Mouse (Mus musculus): ENCODE data around the gene Slc30a9. TPM values are rescaled to one million over a fixed set of nuclear protein-coding genes. Genes with fewer than 3 reads are reported as not detected.
A peak's percentile ranks its signal among the peaks of the same experiment; 100 is the strongest.

Gene Slc30a9
- 104 and 106 TPM in 2 replicates for polyA plus RNA-seq (2014; fragmentation: Nextera tagmentation; extraction: Ambion mirVana)

DNA sequence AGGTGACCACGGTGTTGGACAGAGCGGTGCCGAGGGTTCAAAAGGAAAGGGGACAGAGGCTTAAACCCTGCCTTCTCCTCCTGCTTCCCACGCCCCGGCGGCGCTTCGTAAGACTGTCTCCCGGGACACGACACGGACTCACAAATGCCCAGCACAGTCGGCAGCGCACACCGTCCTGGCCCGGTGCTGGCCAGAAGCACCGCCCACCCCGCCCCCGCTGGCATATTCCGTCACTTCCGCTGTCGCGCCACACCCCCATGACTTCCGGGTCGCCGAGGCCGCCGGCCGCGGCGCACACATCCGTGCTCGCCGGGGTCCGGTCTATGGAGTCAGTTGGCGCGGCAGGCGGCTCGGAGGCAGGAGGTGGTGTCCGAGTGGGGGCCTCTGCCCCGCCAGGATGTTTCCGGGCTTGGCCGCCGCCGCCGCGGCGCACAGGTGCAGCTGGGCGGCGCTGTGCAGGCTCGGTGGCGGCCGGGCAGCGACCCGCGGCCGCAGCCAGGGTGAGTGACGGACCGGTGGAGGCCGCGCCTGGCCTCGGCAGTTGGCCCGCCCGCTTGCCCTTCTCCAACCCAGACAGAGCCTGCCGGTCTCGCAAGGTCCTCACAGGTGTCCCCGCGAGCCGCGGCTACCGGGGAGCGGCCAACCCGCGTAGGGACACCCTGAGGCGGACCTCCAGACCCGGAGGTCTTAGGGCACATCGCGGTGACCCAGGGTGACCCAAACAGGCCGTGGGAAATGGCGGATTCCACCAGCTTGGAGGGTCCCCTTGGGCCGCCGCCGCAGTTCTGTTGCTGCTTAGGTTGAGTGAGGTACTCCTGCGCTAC is at the start of gene Slc30a9:
Gene Slc30a9, plus strand, starts transcription at position 258 of the 824 bp plus-strand sequence.
- peak; percentile 91 for DNase-seq (ENCODE audit: low spot score)
- H3K9ac ChIP-seq (ENCODE audit: low read depth, low read length): peak within 1 kb of the TSS; percentile 91
- peak; percentile 99 for ATAC-seq (ENCODE audit: low read depth)
- H3K27ac ChIP-seq (replicated peaks; ENCODE audit: low read depth, low read length): peak within 1 kb of the TSS; percentile 68
- no peaks in the 10 kb centered on the region for H3K9me3 ChIP-seq (ENCODE audit: control insufficient read depth, low read length)
- peak within 1 kb of the TSS; percentile 66 for H3K4me2 ChIP-seq (ENCODE audit: low read depth, low read length)
- under 1% methylated on average over 42 of the region's 83 CpGs for WGBS
- H3K4me1 ChIP-seq (ENCODE audit: control insufficient read depth, insufficient read depth, low read length): 0 out of 2 replicates have a peak, but pooled peaks cover 7% of the 10 kb centered on the region
- H3K4me3 ChIP-seq (ENCODE audit: low read depth, low read length): peak within 1 kb of the TSS; percentile 97
- H3K27me3 ChIP-seq (replicated peaks; ENCODE audit: control insufficient read depth, insufficient read depth, low read length): no peaks in the 10 kb centered on the region
- H3K36me3 ChIP-seq (ENCODE audit: control insufficient read depth, insufficient read depth, low read length): 0 out of 2 replicates have a peak, but pooled peaks cover 5% of the 10 kb centered on the region

DNA sequence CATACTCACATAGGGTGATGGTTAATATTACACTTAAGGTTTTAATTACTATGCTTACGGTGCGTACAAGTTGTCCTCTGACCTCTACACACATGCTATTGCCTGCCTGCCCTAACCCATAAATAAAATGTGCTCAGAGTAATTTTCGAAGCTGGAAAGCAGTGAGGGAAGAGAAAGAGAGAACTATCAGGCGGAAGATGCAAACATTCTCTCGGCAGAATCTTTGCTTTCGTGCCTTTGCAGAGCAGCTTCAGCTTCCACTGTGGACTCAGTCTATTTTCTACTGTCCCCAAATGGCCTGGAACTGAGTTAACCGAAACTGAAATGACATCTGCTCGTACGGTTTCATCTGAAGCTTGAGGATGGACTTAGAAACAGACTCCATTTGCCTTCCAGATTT is 48.3 kb upstream of the Slc30a9 start:
- WGBS: 76% methylated on average over 9 of the region's 9 CpGs
- no peak for ATAC-seq (ENCODE audit: low read depth)

DNA sequence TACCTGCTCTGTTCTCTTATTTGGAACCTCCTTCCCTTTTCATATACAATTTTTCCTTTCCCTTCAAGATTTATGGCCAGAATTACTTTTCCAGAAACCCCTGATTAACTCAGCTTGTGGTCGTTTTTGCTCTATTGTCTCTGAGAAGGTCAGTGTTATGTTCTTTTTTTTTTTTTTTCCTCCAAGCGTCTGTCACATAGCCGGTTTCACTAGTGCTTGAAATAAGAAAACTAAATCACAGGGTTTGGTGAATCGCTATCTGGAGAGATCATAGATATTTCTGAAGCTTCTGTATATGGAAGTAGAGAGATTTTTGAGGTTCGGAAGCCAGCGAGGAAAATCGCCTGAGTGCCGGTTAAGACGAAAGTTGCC is 46.6 kb upstream of the Slc30a9 start:
- 0% methylated on average over 9 of the region's 9 CpGs for WGBS
- DNase-seq (ENCODE audit: low spot score) (no peak), ATAC-seq (ENCODE audit: low read depth) (peak; percentile 7; the same call in 1 of the 2 replicates)
- Histone ChIP-seq H3K4me3 (ENCODE audit: low read depth, low read length) (peak overlapping the region; percentile 94), H3K27me3 (replicated peaks; ENCODE audit: control insufficient read depth, insufficient read depth, low read length) (no peaks in the 10 kb centered on the region), H3K36me3 (ENCODE audit: control insufficient read depth, insufficient read depth, low read length) (peaks cover 23% of the 10 kb centered on the region), H3K4me1 (ENCODE audit: control insufficient read depth, insufficient read depth, low read length) (peaks cover 5% of the 10 kb centered on the region), H3K9ac (ENCODE audit: low read depth, low read length) (peak overlapping the region; percentile 61), H3K27ac (replicated peaks; ENCODE audit: low read depth, low read length) (peak overlapping the region; percentile 55), H3K4me2 (ENCODE audit: low read depth, low read length) (peak overlapping the region; percentile 78), H3K9me3 (ENCODE audit: control insufficient read depth, low read length) (no peaks in the 10 kb centered on the region)

More for the DNA sequence above, 48.3 kb upstream of the Slc30a9 start:
- Histone ChIP-seq H3K9ac (ENCODE audit: low read depth, low read length) (no peak overlapping the region), H3K27ac (replicated peaks; ENCODE audit: low read depth, low read length) (no peak overlapping the region), H3K4me3 (ENCODE audit: low read depth, low read length) (no peak overlapping the region), H3K4me1 (ENCODE audit: control insufficient read depth, insufficient read depth, low read length) (peaks cover 5% of the 10 kb centered on the region), H3K4me2 (ENCODE audit: low read depth, low read length) (no peak overlapping the region), H3K36me3 (ENCODE audit: control insufficient read depth, insufficient read depth, low read length) (peaks cover 7% of the 10 kb centered on the region; the same call in 1 of the 2 replicates), H3K27me3 (replicated peaks; ENCODE audit: control insufficient read depth, insufficient read depth, low read length) (no peaks in the 10 kb centered on the region), H3K9me3 (ENCODE audit: control insufficient read depth, low read length) (no peaks in the 10 kb centered on the region)
- no peak for DNase-seq (ENCODE audit: low spot score)

DNA sequence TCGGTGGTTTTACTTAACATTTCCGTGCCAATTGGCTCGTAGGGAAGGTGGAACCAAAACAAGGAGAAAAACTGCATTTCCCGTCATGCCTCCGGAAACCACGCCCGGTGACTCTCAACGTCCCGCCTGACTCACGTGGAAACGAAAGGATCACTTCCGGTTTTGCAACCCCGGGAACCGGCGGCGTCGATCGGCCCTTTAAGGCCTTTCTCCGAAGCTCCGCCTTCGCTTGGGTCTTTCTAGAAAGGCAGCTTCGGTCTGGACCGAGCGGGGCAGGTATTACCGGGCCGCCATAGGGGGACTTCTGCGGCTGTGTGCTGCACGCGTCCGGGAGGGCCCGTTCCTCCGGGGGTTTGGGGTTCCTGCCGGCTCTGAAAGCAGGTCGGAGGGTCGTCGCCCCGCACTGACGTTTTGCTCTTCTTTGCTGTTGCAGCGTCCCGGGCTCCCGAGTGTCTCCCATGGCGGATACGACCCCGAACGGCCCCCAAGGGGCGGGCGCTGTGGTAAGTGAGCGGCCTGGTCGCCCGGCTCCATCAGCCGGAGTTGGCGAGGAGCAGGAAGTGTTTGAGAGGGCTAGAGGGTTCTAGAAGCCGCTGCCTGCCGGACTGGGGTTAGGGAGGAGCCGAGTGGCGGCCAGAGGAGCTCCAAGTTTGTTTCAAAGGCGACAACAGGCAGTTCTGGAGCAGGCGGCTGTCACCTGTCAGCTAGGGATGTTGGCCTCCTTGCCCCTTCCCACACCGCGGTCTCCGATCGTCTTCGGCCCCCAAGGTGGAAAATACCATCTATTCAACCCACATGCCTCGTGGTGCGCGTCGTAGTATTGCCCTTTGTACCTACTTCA is 46.0 kb upstream of the Slc30a9 start, which contains the start of gene Tmem33:
Gene Tmem33, plus strand, starts transcription at position 35 of the 841 bp plus-strand sequence.
- Histone ChIP-seq H3K27ac (replicated peaks; ENCODE audit: low read depth, low read length) (peak within 1 kb of the TSS; percentile 93), H3K27me3 (replicated peaks; ENCODE audit: control insufficient read depth, insufficient read depth, low read length) (no peaks in the 10 kb centered on the region), H3K4me2 (ENCODE audit: low read depth, low read length) (peak within 1 kb of the TSS; percentile 78), H3K9ac (ENCODE audit: low read depth, low read length) (peak within 1 kb of the TSS; percentile 88), H3K36me3 (ENCODE audit: control insufficient read depth, insufficient read depth, low read length) (peaks cover 29% of the 10 kb centered on the region), H3K9me3 (ENCODE audit: control insufficient read depth, low read length) (no peaks in the 10 kb centered on the region), H3K4me1 (ENCODE audit: control insufficient read depth, insufficient read depth, low read length) (peaks cover 5% of the 10 kb centered on the region), H3K4me3 (ENCODE audit: low read depth, low read length) (peak within 1 kb of the TSS; percentile 94)
- DNase-seq (ENCODE audit: low spot score): peak; percentile 98
- WGBS: under 1% methylated on average over 55 of the region's 67 CpGs
- ATAC-seq (ENCODE audit: low read depth): peak; percentile 95

DNA sequence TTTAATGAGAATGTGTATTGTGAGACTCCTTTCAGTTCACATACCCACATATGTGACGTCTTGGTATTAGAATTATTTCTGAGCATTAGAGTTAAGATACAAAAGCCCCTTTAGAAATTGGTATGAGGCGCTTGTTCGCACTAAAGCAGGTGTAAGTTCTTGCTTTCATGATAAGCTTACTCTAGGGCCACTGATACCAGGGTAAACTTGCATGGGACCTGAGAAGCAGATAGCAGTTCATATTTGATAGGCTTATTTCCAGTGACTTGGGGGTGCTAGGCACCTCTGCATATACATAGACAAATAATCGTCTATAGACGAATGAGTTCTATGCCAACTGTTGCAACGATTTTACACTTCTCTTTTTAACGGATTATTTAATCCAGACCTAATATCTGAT is 43.8 kb upstream of the Slc30a9 start:
- DNase-seq (ENCODE audit: low spot score): no peak
- Histone ChIP-seq H3K36me3 (ENCODE audit: control insufficient read depth, insufficient read depth, low read length) (peaks cover 51% of the 10 kb centered on the region), H3K27me3 (replicated peaks; ENCODE audit: control insufficient read depth, insufficient read depth, low read length) (no peaks in the 10 kb centered on the region), H3K9me3 (ENCODE audit: control insufficient read depth, low read length) (no peaks in the 10 kb centered on the region), H3K4me1 (ENCODE audit: control insufficient read depth, insufficient read depth, low read length) (peaks cover 5% of the 10 kb centered on the region), H3K27ac (replicated peaks; ENCODE audit: low read depth, low read length) (no peak overlapping the region), H3K9ac (ENCODE audit: low read depth, low read length) (no peak overlapping the region), H3K4me2 (ENCODE audit: low read depth, low read length) (no peak overlapping the region), H3K4me3 (ENCODE audit: low read depth, low read length) (no peak overlapping the region)
- no peak for ATAC-seq (ENCODE audit: low read depth)
- 92% methylated on average over 7 of the region's 7 CpGs for WGBS

DNA sequence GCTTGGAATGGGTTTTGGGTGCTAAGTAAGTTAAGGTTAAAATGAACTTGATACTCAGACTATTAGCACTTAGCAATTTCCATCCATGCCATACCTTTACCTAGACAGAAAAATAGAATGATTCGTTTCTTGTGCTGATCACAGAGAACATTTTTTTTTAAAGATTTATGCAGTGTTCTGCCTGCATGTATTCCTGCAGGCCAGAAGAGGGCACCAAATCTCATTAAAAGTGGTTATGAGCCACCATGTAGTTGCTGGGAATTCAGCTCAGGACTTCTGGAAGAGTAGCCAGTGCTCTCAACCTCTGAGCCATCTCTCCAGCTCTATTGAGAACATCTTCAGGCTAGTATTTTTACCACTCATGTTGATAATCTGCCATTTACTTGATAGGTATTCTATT is 40.6 kb upstream of the Slc30a9 start:
- Histone ChIP-seq H3K36me3 (ENCODE audit: control insufficient read depth, insufficient read depth, low read length) (peaks cover 66% of the 10 kb centered on the region), H3K4me2 (ENCODE audit: low read depth, low read length) (no peak overlapping the region), H3K9me3 (ENCODE audit: control insufficient read depth, low read length) (no peaks in the 10 kb centered on the region), H3K27ac (replicated peaks; ENCODE audit: low read depth, low read length) (no peak overlapping the region), H3K9ac (ENCODE audit: low read depth, low read length) (no peak overlapping the region), H3K4me1 (ENCODE audit: control insufficient read depth, insufficient read depth, low read length) (peaks cover 5% of the 10 kb centered on the region), H3K27me3 (replicated peaks; ENCODE audit: control insufficient read depth, insufficient read depth, low read length) (no peaks in the 10 kb centered on the region), H3K4me3 (ENCODE audit: low read depth, low read length) (no peak overlapping the region)
- DNase-seq (ENCODE audit: low spot score) (no peak), ATAC-seq (ENCODE audit: low read depth) (no peak)
- 78% methylated on average over 1 of the region's 1 CpGs for WGBS

DNA sequence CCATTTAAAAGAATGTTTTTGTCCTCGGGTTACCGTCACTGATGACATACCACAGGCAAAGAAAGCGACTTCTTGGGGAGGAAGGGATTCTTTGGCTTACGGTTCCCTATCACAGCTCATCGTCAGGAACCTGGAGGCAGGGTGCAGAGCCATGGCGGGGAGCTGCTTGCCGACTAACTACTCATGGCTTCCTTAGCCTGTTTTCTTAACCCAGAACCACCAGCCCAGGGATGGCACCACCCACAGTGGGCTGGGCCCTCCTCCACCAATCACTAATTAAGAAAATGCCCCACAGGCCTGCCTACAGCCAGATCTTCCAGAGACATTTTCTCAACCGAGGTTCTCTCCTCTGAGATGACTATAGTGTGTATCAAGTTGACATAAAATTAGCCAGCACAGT is 37.4 kb upstream of the Slc30a9 start:
- 86% methylated on average over 8 of the region's 8 CpGs for WGBS
- ATAC-seq (ENCODE audit: low read depth) (no peak), DNase-seq (ENCODE audit: low spot score) (no peak)
- Histone ChIP-seq H3K4me3 (ENCODE audit: low read depth, low read length) (no peak overlapping the region), H3K4me2 (ENCODE audit: low read depth, low read length) (no peak overlapping the region), H3K9ac (ENCODE audit: low read depth, low read length) (no peak overlapping the region), H3K36me3 (ENCODE audit: control insufficient read depth, insufficient read depth, low read length) (peaks cover 51% of the 10 kb centered on the region), H3K4me1 (ENCODE audit: control insufficient read depth, insufficient read depth, low read length) (no peaks in the 10 kb centered on the region), H3K9me3 (ENCODE audit: control insufficient read depth, low read length) (no peaks in the 10 kb centered on the region), H3K27me3 (replicated peaks; ENCODE audit: control insufficient read depth, insufficient read depth, low read length) (no peaks in the 10 kb centered on the region), H3K27ac (replicated peaks; ENCODE audit: low read depth, low read length) (no peak overlapping the region)

DNA sequence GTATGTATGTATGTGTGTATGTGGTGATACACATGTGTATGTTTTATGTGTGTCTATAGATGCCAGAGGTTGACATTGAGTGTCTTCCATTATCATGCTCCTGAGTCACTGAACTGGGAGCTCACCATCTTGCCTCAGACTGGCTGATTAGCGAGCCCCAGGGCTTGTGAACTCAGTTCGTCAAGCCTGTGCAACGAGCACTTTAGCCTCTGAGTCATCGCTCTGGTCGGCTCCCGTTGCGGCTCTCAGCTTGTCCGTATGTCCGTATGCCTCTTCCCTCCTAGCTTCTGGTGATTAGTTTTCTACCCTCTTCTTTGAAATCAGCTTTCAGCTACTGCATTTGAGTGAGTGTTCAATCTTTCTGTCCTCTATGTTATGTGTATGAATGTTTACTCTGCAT is 27.3 kb upstream of the Slc30a9 start:
- Histone ChIP-seq H3K4me3 (ENCODE audit: low read depth, low read length) (no peak overlapping the region), H3K4me1 (ENCODE audit: control insufficient read depth, insufficient read depth, low read length) (no peaks in the 10 kb centered on the region), H3K27ac (replicated peaks; ENCODE audit: low read depth, low read length) (no peak overlapping the region), H3K9me3 (ENCODE audit: control insufficient read depth, low read length) (no peaks in the 10 kb centered on the region), H3K4me2 (ENCODE audit: low read depth, low read length) (no peak overlapping the region), H3K36me3 (ENCODE audit: control insufficient read depth, insufficient read depth, low read length) (peaks cover 41% of the 10 kb centered on the region), H3K27me3 (replicated peaks; ENCODE audit: control insufficient read depth, insufficient read depth, low read length) (no peaks in the 10 kb centered on the region), H3K9ac (ENCODE audit: low read depth, low read length) (no peak overlapping the region)
- DNase-seq (ENCODE audit: low spot score) (no peak), ATAC-seq (ENCODE audit: low read depth) (no peak)
- WGBS: 92% methylated on average over 9 of the region's 9 CpGs
